ENCODE assay signal across 27 mouse cellular contexts in the genomic region with DNA sequence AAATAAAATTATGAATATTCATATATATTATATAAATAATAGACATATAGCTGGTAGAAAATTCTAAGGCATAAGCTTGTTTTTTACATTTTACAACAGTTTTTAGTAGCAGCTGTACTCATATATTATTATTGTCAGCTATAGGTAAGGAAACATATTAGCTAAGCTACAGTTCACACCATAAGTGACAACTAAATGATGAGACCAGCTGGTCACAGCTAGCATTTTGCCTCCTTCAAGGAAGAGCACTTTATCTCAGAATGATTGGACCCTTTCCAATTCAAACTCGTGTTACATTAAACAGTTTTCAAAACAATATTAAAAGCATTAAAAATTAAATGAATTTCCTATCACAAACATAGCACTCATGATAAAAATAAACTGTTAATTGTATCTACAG.
"Had no signal": no experiment of that assay in that cellular context is flagged by ENCODE, and none has a peak within 500 bp of the region (broad histone marks: within the 10 kb centered on the region; RNA-seq: fewer than 3 reads in every experiment).

No protein-coding gene starts in this region.

- H3K9me3 ChIP-seq: heart, embryonic 10.5 days; heart, embryonic 12.5 days; hindbrain, embryonic 10.5 days; hindbrain, embryonic 12.5 days; hindbrain, embryonic 15.5 days; intestine, embryonic 15.5 days; limb, embryonic 10.5 days; limb, embryonic 12.5 days; liver, embryonic 13.5 days; liver, embryonic 15.5 days had no signal

- ATAC-seq: inflammation-experienced regulatory T-cells, adult 6 months; intestine, embryonic 15.5 days; intestine, postnatal 0 days had no signal

- DNase-seq: gastrocnemius, adult 2 months; gastrocnemius, postnatal 10 days; gastrocnemius, postnatal 25 days; heart, adult 18-20 months; heart, postnatal 10 days; heart, postnatal 4 days; kidney, adult 18-20 months; kidney, adult 8-10 months; kidney, postnatal 10 days; kidney, postnatal 25 days; kidney, postnatal 4 days; liver; liver, embryonic 13.5 days had no signal

- H3K9ac ChIP-seq: heart, embryonic 12.5 days; hindbrain, embryonic 12.5 days; hindbrain, embryonic 15.5 days; intestine, embryonic 15.5 days; limb, embryonic 12.5 days; liver, embryonic 13.5 days; liver, embryonic 15.5 days had no signal

- H3K4me3 ChIP-seq: gastrocnemius, adult 2 months; heart, embryonic 10.5 days; heart, embryonic 12.5 days; hindbrain, embryonic 10.5 days; hindbrain, embryonic 12.5 days; hindbrain, embryonic 15.5 days; intestine, embryonic 15.5 days; layer of hippocampus, adult 2 months; left cerebral cortex, adult 2 months; limb, embryonic 10.5 days; limb, embryonic 12.5 days; liver, embryonic 13.5 days; liver, embryonic 15.5 days had no signal

- H3K27ac ChIP-seq: gastrocnemius, adult 2 months; heart, embryonic 10.5 days; hindbrain, embryonic 10.5 days; hindbrain, embryonic 12.5 days; hindbrain, embryonic 15.5 days; intestine, embryonic 15.5 days; layer of hippocampus, adult 2 months; left cerebral cortex, adult 2 months; limb, embryonic 10.5 days; limb, embryonic 12.5 days; liver, embryonic 13.5 days; liver, embryonic 15.5 days had no signal

- H3K36me3 ChIP-seq: heart, embryonic 10.5 days; heart, embryonic 12.5 days; hindbrain, embryonic 10.5 days; hindbrain, embryonic 12.5 days; hindbrain, embryonic 15.5 days; intestine, embryonic 15.5 days; limb, embryonic 10.5 days; limb, embryonic 12.5 days; liver, embryonic 13.5 days; liver, embryonic 15.5 days had no signal

- H3K4me2 ChIP-seq: heart, embryonic 12.5 days; hindbrain, embryonic 12.5 days; hindbrain, embryonic 15.5 days; intestine, embryonic 15.5 days; limb, embryonic 12.5 days; liver, embryonic 11.5 days; liver, embryonic 13.5 days; liver, embryonic 15.5 days had no signal

- H3K27me3 ChIP-seq: heart, embryonic 12.5 days; hindbrain, embryonic 12.5 days; hindbrain, embryonic 15.5 days; intestine, embryonic 15.5 days; limb, embryonic 12.5 days; liver, embryonic 13.5 days; liver, embryonic 15.5 days had no signal

- H3K4me1 ChIP-seq: heart, embryonic 10.5 days; heart, embryonic 12.5 days; hindbrain, embryonic 10.5 days; hindbrain, embryonic 12.5 days; hindbrain, embryonic 15.5 days; intestine, embryonic 15.5 days; limb, embryonic 10.5 days; limb, embryonic 12.5 days; liver, embryonic 13.5 days; liver, embryonic 15.5 days had no signal
